Mouse (Mus musculus) ovary, adult 18-20 months (tissue): ENCODE data around the gene Igsf9b.

ENCODE experiments used
- DNase-seq: peaks from one replicate; pipeline ENCODE4 v3.0.0; 2022; ENCODE audit warnings: low spot score, mixed read lengths

Igsf9b gene

GRCm38 (mm10) chr9:27331538-27331937 is 32.5 kb downstream of the Igsf9b start:
- no peak for DNase-seq

GRCm38 (mm10) chr9:27334895-27335294 is 35.9 kb downstream of the Igsf9b start:
- DNase-seq: no peak

GRCm38 (mm10) chr9:27336962-27337636 is 38.1 kb downstream of the Igsf9b start:
- no peak for DNase-seq

- no peak for DNase-seq
Observed at GRCm38 (mm10) chr9:27339168-27339567, 40.2 kb downstream of the Igsf9b start.

GRCm38 (mm10) chr9:27346541-27347269 is 47.7 kb downstream of the Igsf9b start:
- DNase-seq: no peak

GRCm38 (mm10) chr9:27353082-27353481 is 54.1 kb downstream of the Igsf9b start:
- no peak for DNase-seq

GRCm38 (mm10) chr9:27357893-27358292 is 58.9 kb downstream of the Igsf9b start:
- no peak for DNase-seq

- DNase-seq: no peak
Observed at GRCm38 (mm10) chr9:27367231-27367630, 68.2 kb downstream of the Igsf9b start.

- no peak for DNase-seq
Observed at GRCm38 (mm10) chr9:27369108-27369507, 70.1 kb downstream of the Igsf9b start.

GRCm38 (mm10) chr9:27375746-27376145 is 76.7 kb downstream of the Igsf9b start:
- no peak for DNase-seq

GRCm38 (mm10) chr9:27386951-27387350 is 87.9 kb downstream of the Igsf9b start:
- DNase-seq: no peak

- no peak for DNase-seq
Observed at GRCm38 (mm10) chr9:27396500-27396899, 97.5 kb downstream of the Igsf9b start, which contains the start of gene Spata19. Spata19 (plus strand) TSS chr9:27396800.

GRCm38 (mm10) chr9:27401169-27401568 is 102.2 kb downstream of the Igsf9b start:
- DNase-seq: no peak
